ENCODE assay signal across 15 mouse cellular contexts in the genomic region with DNA sequence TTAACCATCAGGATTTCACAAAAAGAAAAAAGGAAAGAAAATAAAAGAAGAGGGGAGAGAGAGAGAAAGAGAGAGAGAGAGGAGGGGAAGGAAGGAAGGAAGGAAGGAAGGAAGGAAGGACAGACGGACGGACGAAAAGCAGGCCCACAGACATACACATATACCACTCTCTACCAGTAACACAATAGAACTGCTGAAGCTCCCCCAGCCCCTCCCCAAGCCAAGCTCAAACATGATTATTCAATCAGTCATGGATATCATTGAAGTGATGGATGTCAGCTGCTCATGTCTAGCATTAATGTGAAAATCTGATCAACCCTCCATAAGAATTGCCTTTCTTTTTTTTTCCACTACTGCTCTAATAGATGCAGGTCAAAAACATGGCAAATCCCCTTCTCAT.
"Had no signal": no experiment of that assay in that cellular context is flagged by ENCODE, and none has a peak within 500 bp of the region (broad histone marks: within the 10 kb centered on the region; RNA-seq: fewer than 3 reads in every experiment).

No protein-coding gene starts in this region.

- H3K4me1 ChIP-seq: neural tube, embryonic 15.5 days; stomach, embryonic 15.5 days had no signal

- H3K27me3 ChIP-seq: neural tube, embryonic 15.5 days; stomach, embryonic 15.5 days had no signal

- H3K27ac ChIP-seq: neural tube, embryonic 15.5 days; stomach, embryonic 15.5 days; stomach, postnatal 0 days had no signal

- H3K9ac ChIP-seq: neural tube, embryonic 15.5 days; stomach, embryonic 15.5 days had no signal

- H3K4me3 ChIP-seq: neural tube, embryonic 15.5 days; stomach, embryonic 15.5 days had no signal

- H3K9me3 ChIP-seq: neural tube, embryonic 15.5 days; stomach, embryonic 15.5 days had no signal

- H3K4me2 ChIP-seq: neural tube, embryonic 15.5 days; stomach, embryonic 15.5 days had no signal

- DNase-seq: retina, postnatal 1 day; right cerebral cortex, adult 18-20 months; right cerebral cortex, postnatal 14 days; right cerebral cortex, postnatal 25 days; right cerebral cortex, postnatal 4 days; spleen, adult 18-20 months; thymus, adult 18-20 months; thymus, adult 2 months; thymus, postnatal 14 days; thymus, postnatal 25 days; thymus, postnatal 36 days; thymus, postnatal 4 days had no signal

- H3K36me3 ChIP-seq: neural tube, embryonic 15.5 days; stomach, embryonic 15.5 days had no signal
